Mouse (Mus musculus): Measurements from ENCODE around the gene Plcd3. TPM values are rescaled to one million over a fixed set of nuclear protein-coding genes. Genes with fewer than 3 reads are reported as not detected.
A peak's percentile ranks its signal among the peaks of the same experiment; 100 is the strongest.

Plcd3 gene
- polyA plus RNA-seq, 1 experiment from 2014 or later = 1.0 TPM

- TF ChIP-seq CTCF (IDR thresholded peaks at IDR 0.05; ENCODE audit: low read depth) = no peak
- H3K4me3 ChIP-seq (ENCODE audit: low read depth, low read length) = no peak overlapping the region
- peaks cover 87% of the 10 kb centered on the region for H3K36me3 ChIP-seq (ENCODE audit: insufficient read depth)
- no peaks in the 10 kb centered on the region for H3K4me1 ChIP-seq (ENCODE audit: insufficient read depth)
- 89% methylated on average over 14 of the region's 14 CpGs for WGBS
- no peak for ATAC-seq (ENCODE audit: insufficient read depth)
- no peak overlapping the region for H3K9ac ChIP-seq
- H3K27ac ChIP-seq (ENCODE audit: low read depth) = peak overlapping the region; percentile 39; the same call in 1 of the 2 replicates
- no peak overlapping the region for H3K4me2 ChIP-seq
- H3K27me3 ChIP-seq (ENCODE audit: insufficient read depth, low read length) = no peaks in the 10 kb centered on the region
- DNase-seq = no peak
- no peaks in the 10 kb centered on the region for H3K9me3 ChIP-seq (ENCODE audit: low read depth, low read length)
Observed at GRCm38 (mm10) chr11:103066191-103067050, 35.0 kb downstream of the Plcd3 start.

GRCm38 (mm10) chr11:103058499-103059085 is 42.9 kb downstream of the Plcd3 start:
- no peak for DNase-seq

GRCm38 (mm10) chr11:103056636-103057035 is 44.8 kb downstream of the Plcd3 start:
- Histone ChIP-seq H3K9me3 (ENCODE audit: low read depth, low read length) (no peaks in the 10 kb centered on the region), H3K9ac (no peak overlapping the region), H3K27ac (ENCODE audit: low read depth) (no peak overlapping the region), H3K4me2 (no peak overlapping the region), H3K27me3 (ENCODE audit: insufficient read depth, low read length) (no peaks in the 10 kb centered on the region), H3K4me1 (ENCODE audit: insufficient read depth) (no peaks in the 10 kb centered on the region), H3K36me3 (ENCODE audit: insufficient read depth) (peaks cover 92% of the 10 kb centered on the region), H3K4me3 (ENCODE audit: low read depth, low read length) (no peak overlapping the region)
- 94% methylated on average over 7 of the region's 7 CpGs for WGBS
- DNase-seq = no peak
- TF ChIP-seq CTCF (IDR thresholded peaks at IDR 0.05; ENCODE audit: low read depth) = no peak
- no peak for ATAC-seq (ENCODE audit: insufficient read depth)

More at GRCm38 (mm10) chr11:103058499-103059085, 42.9 kb downstream of the Plcd3 start:
- Histone ChIP-seq H3K4me3 (ENCODE audit: low read depth, low read length) (no peak overlapping the region), H3K9me3 (ENCODE audit: low read depth, low read length) (no peaks in the 10 kb centered on the region), H3K4me2 (no peak overlapping the region), H3K36me3 (ENCODE audit: insufficient read depth) (peaks cover 89% of the 10 kb centered on the region), H3K4me1 (ENCODE audit: insufficient read depth) (no peaks in the 10 kb centered on the region), H3K27ac (ENCODE audit: low read depth) (no peak overlapping the region), H3K9ac (no peak overlapping the region), H3K27me3 (ENCODE audit: insufficient read depth, low read length) (no peaks in the 10 kb centered on the region)
- 0 out of 2 replicates have a peak, but pooled peaks have one; percentile 6 for TF ChIP-seq CTCF (IDR thresholded peaks at IDR 0.05; ENCODE audit: low read depth)
- ATAC-seq (ENCODE audit: insufficient read depth) = no peak
- 62% methylated on average over 3 of the region's 3 CpGs for WGBS

DNA sequence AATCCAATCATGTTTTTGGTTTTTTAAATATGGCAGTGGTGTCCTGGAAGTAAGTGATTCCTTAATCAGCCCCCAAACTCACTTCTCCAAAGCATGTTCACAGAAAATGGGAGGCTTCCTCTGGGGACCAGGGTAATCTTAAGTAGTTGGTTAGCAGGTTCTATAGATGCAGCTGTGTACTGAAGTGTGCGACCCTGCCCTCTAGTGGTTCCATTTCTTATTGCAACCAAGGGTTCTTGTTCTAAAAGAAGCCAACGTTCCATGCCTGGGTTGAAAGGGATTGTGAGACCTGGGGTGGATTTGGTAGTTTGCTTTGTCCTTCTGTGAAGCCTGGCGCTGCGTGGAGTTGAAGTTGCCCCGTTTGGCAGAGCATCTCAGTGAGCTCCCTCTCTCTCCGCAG is 46.7 kb downstream of the Plcd3 start:
- H3K4me3 ChIP-seq (ENCODE audit: low read depth, low read length) = no peak overlapping the region
- no peaks in the 10 kb centered on the region for H3K9me3 ChIP-seq (ENCODE audit: low read depth, low read length)
- no peaks in the 10 kb centered on the region for H3K27me3 ChIP-seq (ENCODE audit: insufficient read depth, low read length)
- TF ChIP-seq CTCF (IDR thresholded peaks at IDR 0.05; ENCODE audit: low read depth) = peak; percentile 91
- H3K27ac ChIP-seq (ENCODE audit: low read depth) = no peak overlapping the region
- ATAC-seq (ENCODE audit: insufficient read depth) = no peak
- no peak overlapping the region for H3K4me2 ChIP-seq
- peak; percentile 95 for DNase-seq
- no peak overlapping the region for H3K9ac ChIP-seq
- 44% methylated on average over 6 of the region's 6 CpGs for WGBS
- H3K4me1 ChIP-seq (ENCODE audit: insufficient read depth) = no peaks in the 10 kb centered on the region
- H3K36me3 ChIP-seq (ENCODE audit: insufficient read depth) = peaks cover 86% of the 10 kb centered on the region

DNA sequence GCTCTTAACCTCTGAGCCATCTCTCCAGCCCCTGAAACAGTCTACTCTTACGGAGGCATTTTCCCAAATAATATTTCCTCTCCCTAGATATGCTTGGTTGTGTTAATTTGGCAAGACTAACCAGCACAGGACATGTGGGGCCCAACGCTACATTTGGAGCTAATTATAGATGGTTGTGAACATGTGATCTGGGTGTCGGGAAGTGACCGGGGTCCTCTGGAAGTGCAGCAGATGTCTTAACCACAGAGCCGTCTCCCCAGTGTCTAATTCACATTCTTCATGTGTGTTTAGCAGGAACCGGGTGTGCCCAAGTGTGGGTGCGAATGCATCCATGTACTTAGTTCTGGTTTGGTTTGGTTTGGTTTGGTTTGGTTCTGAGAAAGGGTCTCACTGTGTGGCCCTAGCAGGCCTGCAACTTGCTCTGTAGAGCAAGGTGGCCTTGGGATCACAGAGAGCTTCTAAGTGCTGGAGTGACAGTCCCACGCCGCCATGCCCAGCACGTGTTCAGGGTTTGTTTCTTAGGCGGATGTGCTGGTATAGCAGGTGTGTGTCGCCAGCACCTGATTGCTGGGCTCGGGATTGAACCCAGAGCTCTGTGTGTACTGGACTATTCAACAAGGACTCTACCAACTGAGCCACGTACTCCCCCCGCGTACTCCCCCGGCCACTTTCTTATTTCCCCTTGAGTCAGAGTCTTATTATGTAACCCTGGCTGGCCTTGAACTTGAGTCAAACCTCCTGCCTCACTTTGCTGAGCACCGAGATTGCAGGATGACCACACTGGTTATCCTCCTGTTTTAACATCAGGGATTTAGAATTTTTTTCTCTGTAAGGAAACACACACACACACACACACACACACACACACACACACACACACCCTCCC is 48.0 kb downstream of the Plcd3 start:
- no peak overlapping the region for H3K9ac ChIP-seq
- H3K27ac ChIP-seq (ENCODE audit: low read depth) = no peak overlapping the region
- H3K4me2 ChIP-seq = no peak overlapping the region
- H3K4me1 ChIP-seq (ENCODE audit: insufficient read depth) = no peaks in the 10 kb centered on the region
- H3K36me3 ChIP-seq (ENCODE audit: insufficient read depth) = peaks cover 74% of the 10 kb centered on the region
- WGBS = 85% methylated on average over 18 of the region's 18 CpGs
- no peaks in the 10 kb centered on the region for H3K27me3 ChIP-seq (ENCODE audit: insufficient read depth, low read length)
- ATAC-seq (ENCODE audit: insufficient read depth) (no peak), DNase-seq (no peak)
- H3K9me3 ChIP-seq (ENCODE audit: low read depth, low read length) = no peaks in the 10 kb centered on the region
- no peak for TF ChIP-seq CTCF (IDR thresholded peaks at IDR 0.05; ENCODE audit: low read depth)
- H3K4me3 ChIP-seq (ENCODE audit: low read depth, low read length) = no peak overlapping the region

DNA sequence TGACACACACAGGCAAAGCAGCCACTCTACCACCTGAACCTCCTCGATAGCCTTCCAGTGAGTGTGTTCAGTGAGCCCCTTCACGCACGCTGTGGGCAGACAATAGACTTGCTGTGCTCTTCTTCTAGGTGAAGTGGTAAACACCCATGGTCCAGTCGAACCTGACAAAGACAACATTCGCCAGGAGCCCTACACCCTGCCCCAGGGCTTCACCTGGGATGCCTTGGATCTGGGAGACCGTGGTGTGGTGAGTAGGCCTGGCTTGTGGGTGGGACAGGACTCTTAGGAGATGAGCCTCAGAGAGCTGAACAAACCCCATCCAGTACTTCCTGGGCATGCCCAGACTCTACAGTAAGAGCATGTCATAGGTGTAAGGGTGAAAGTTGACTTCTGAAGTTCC is 49.4 kb downstream of the Plcd3 start:
- no peaks in the 10 kb centered on the region for H3K4me1 ChIP-seq (ENCODE audit: insufficient read depth)
- no peak overlapping the region for H3K4me3 ChIP-seq (ENCODE audit: low read depth, low read length)
- no peaks in the 10 kb centered on the region for H3K27me3 ChIP-seq (ENCODE audit: insufficient read depth, low read length)
- H3K36me3 ChIP-seq (ENCODE audit: insufficient read depth) = peaks cover 66% of the 10 kb centered on the region
- ATAC-seq (ENCODE audit: insufficient read depth) = no peak
- TF ChIP-seq CTCF (IDR thresholded peaks at IDR 0.05; ENCODE audit: low read depth) = no peak
- 88% methylated on average over 6 of the region's 6 CpGs for WGBS
- no peak overlapping the region for H3K9ac ChIP-seq
- no peak overlapping the region; the same call in 1 of the 2 replicates for H3K27ac ChIP-seq (ENCODE audit: low read depth)
- H3K4me2 ChIP-seq = no peak overlapping the region
- no peaks in the 10 kb centered on the region for H3K9me3 ChIP-seq (ENCODE audit: low read depth, low read length)
- no peak for DNase-seq

Data from lung, embryonic 14.5 days (tissue).